Mouse (Mus musculus) myocyte (in vitro differentiated cells): ENCODE measurements around the gene Numa1. TPM values are rescaled to one million over a fixed set of nuclear protein-coding genes. Genes with fewer than 3 reads are reported as not detected.
"Not testable (repeated sequence)": the region's sequence is repeated elsewhere in the genome, so short reads cannot be mapped to it uniquely, and the experiment has no call there.

Experiments
- H3K27me3 ChIP-seq: one replicate; pipeline ENCODE4 v1.6.1; 2011; ENCODE audit not compliant: control insufficient read depth, insufficient read depth, insufficient read length
- H3K36me3 ChIP-seq: one replicate; pipeline ENCODE4 v1.6.1; 2011; ENCODE audit not compliant: control insufficient read depth, insufficient read depth
- H3K4me2 ChIP-seq: one replicate; pipeline ENCODE4 v1.6.1; 2011; ENCODE audit warnings: low read depth, control low read depth
- H3K4me3 ChIP-seq: one replicate; pipeline ENCODE4 v1.5.1; 2011; ENCODE audit warnings: mild to moderate bottlenecking, control low read depth, moderate library complexity
- H3K79me2 ChIP-seq: one replicate; pipeline ENCODE4 v1.6.1; 2011; ENCODE audit not compliant: control insufficient read depth, insufficient read depth
- H3ac ChIP-seq: one replicate; pipeline ENCODE4 v1.6.1; 2011; ENCODE audit not compliant: control insufficient read depth, insufficient read length
- CEBPB ChIP-seq: IDR thresholded peaks from 2 replicates; pipeline ENCODE4 v1.6.1; 2011; ENCODE audit warnings: mild to moderate bottlenecking, moderate library complexity; ENCODE audit not compliant: poor library complexity, insufficient read depth, severe bottlenecking
- E2F4 ChIP-seq: IDR thresholded peaks from one replicate; pipeline ENCODE4 v1.6.1; 2011; ENCODE audit warnings: mild to moderate bottlenecking, control low read depth, moderate library complexity; ENCODE audit not compliant: insufficient read depth
- MAX ChIP-seq: IDR thresholded peaks from one replicate; pipeline ENCODE4 v1.6.1; 2011; ENCODE audit warnings: low read depth, mild to moderate bottlenecking, control low read depth
- MYOD1 ChIP-seq, 3 experiments: IDR thresholded peaks; one replicate each; pipeline ENCODE4 v1.6.1; 2011; ENCODE audit warnings: control low read depth in 2 of 3, low read depth in 2 of 3, mild to moderate bottlenecking in 2 of 3, moderate library complexity in 1 of 3; ENCODE audit not compliant: insufficient read length in 2 of 3, control insufficient read depth in 1 of 3
- MYOG ChIP-seq, 3 experiments: IDR thresholded peaks; one replicate each; pipeline ENCODE4 v1.6.1; 2011; ENCODE audit warnings: control low read depth in 2 of 3, low read depth in 2 of 3, mild to moderate bottlenecking in 2 of 3; ENCODE audit not compliant: insufficient read length in 2 of 3, control insufficient read depth in 1 of 3, insufficient read depth in 1 of 3
- POLR2A ChIP-seq: IDR thresholded peaks from one replicate; pipeline ENCODE4 v1.6.1; 2011; ENCODE audit warnings: low read depth, mild to moderate bottlenecking, control low read depth, moderate library complexity; ENCODE audit not compliant: insufficient read length
- POLR2AphosphoS2 ChIP-seq: IDR thresholded peaks from one replicate; pipeline ENCODE4 v1.6.1; 2011; ENCODE audit warnings: low read depth, control low read depth; ENCODE audit not compliant: insufficient read length
- REST ChIP-seq: IDR thresholded peaks from one replicate; pipeline ENCODE4 v1.6.1; 2011; ENCODE audit warnings: mild to moderate bottlenecking, control low read depth, moderate library complexity; ENCODE audit not compliant: insufficient read depth, insufficient read length
- SRF ChIP-seq: IDR thresholded peaks from one replicate; pipeline ENCODE4 v1.6.1; 2011; ENCODE audit warnings: low read depth; ENCODE audit not compliant: control insufficient read depth, insufficient read length
- TCF12 ChIP-seq: IDR thresholded peaks from one replicate; pipeline ENCODE4 v1.6.1; 2011; ENCODE audit warnings: mild to moderate bottlenecking, control low read depth; ENCODE audit not compliant: poor library complexity, insufficient read depth, severe bottlenecking
- TCF3 ChIP-seq: IDR thresholded peaks from one replicate; pipeline ENCODE4 v1.6.1; 2011; ENCODE audit warnings: low read depth, control low read depth; ENCODE audit not compliant: insufficient read length
- USF1 ChIP-seq: IDR thresholded peaks from one replicate; pipeline ENCODE4 v1.6.1; 2011; ENCODE audit warnings: low read depth, mild to moderate bottlenecking, control low read depth, moderate library complexity
- polyA plus RNA-seq: library from polyadenylated mRNA; unstranded; fragments of >200 nt; fragmentation: generic; extraction: Trizol; gene quantifications from one replicate; pipeline ENCODE4 v1.2.1, GENCODE M21; 2012; ENCODE audit warnings: missing spikeins

Gene Numa1
- polyA plus RNA-seq, 1 experiment, result 60.3 TPM

GRCm38 (mm10) chr7:101938348-101938747, 4.4 kb downstream of the Numa1 start:
- no peak overlapping the region for H3K4me2 ChIP-seq
- no peak overlapping the region for H3K4me3 ChIP-seq
- no peak overlapping the region for H3ac ChIP-seq
- peaks cover 82% of the 10 kb centered on the region for H3K79me2 ChIP-seq
- TF ChIP-seq SRF, result no peak
- no peak for TF ChIP-seq REST
- TF ChIP-seq POLR2A, result no peak
- no peak for TF ChIP-seq MYOG (IDR thresholded peaks at IDR 0.05; ENCODE audit: control insufficient read depth in 1 of 3, insufficient read depth in 1 of 3, insufficient read length in 2 of 3, low read depth in 2 of 3)
- no peak for TF ChIP-seq POLR2AphosphoS2
- no peak for TF ChIP-seq USF1
- no peak for TF ChIP-seq E2F4
- no peak for TF ChIP-seq TCF3
- no peak for TF ChIP-seq CEBPB
- TF ChIP-seq MAX, result no peak
- no peak for TF ChIP-seq TCF12
- no peak for TF ChIP-seq MYOD1 (IDR thresholded peaks at IDR 0.05; ENCODE audit: control insufficient read depth in 1 of 3, insufficient read length in 2 of 3, low read depth in 2 of 3)
- H3K27me3 ChIP-seq, result no peaks in the 10 kb centered on the region
- H3K36me3 ChIP-seq, result no peaks in the 10 kb centered on the region

GRCm38 (mm10) chr7:101939758-101940157, 5.8 kb downstream of the Numa1 start:
- TF ChIP-seq E2F4, result no peak
- no peak for TF ChIP-seq CEBPB
- TF ChIP-seq SRF, result no peak
- TF ChIP-seq USF1, result no peak
- no peak for TF ChIP-seq MYOD1 (IDR thresholded peaks at IDR 0.05; ENCODE audit: control insufficient read depth in 1 of 3, insufficient read length in 2 of 3, low read depth in 2 of 3)
- TF ChIP-seq TCF12, result no peak
- TF ChIP-seq TCF3, result no peak
- TF ChIP-seq REST, result no peak
- TF ChIP-seq POLR2A, result no peak
- TF ChIP-seq MAX, result no peak
- TF ChIP-seq POLR2AphosphoS2, result no peak
- no peak overlapping the region for H3ac ChIP-seq
- H3K4me2 ChIP-seq, result no peak overlapping the region
- no peak overlapping the region for H3K4me3 ChIP-seq
- H3K79me2 ChIP-seq, result peaks cover 72% of the 10 kb centered on the region
- H3K36me3 ChIP-seq, result no peaks in the 10 kb centered on the region
- no peaks in the 10 kb centered on the region for H3K27me3 ChIP-seq

- H3K4me2 ChIP-seq, H3K27me3 ChIP-seq, H3K4me3 ChIP-seq, H3ac ChIP-seq, H3K36me3 ChIP-seq: not testable (repeated sequence)
- H3K79me2 ChIP-seq, result peaks cover 48% of the 10 kb centered on the region
These were observed 15.1 kb downstream of the Numa1 start for GRCm38 (mm10) chr7:101949008-101949407.

GRCm38 (mm10) chr7:101951648-101952047, 17.7 kb downstream of the Numa1 start:
- no peaks in the 10 kb centered on the region for H3K36me3 ChIP-seq
- no peak overlapping the region for H3ac ChIP-seq
- TF ChIP-seq POLR2AphosphoS2 (no peak), TCF12 (no peak), MYOG (IDR thresholded peaks at IDR 0.05; ENCODE audit: control insufficient read depth in 1 of 3, insufficient read depth in 1 of 3, insufficient read length in 2 of 3, low read depth in 2 of 3) (no peak)
- H3K79me2 ChIP-seq, result peaks cover 60% of the 10 kb centered on the region
- H3K4me2 ChIP-seq, result peak overlapping the region; percentile 52
- H3K27me3 ChIP-seq, result no peaks in the 10 kb centered on the region
- no peak overlapping the region for H3K4me3 ChIP-seq

GRCm38 (mm10) chr7:101952098-101952497, 18.2 kb downstream of the Numa1 start:
- Histone ChIP-seq H3ac (no peak overlapping the region), H3K4me3 (no peak overlapping the region), H3K27me3 (no peaks in the 10 kb centered on the region), H3K79me2 (peaks cover 60% of the 10 kb centered on the region), H3K4me2 (peak overlapping the region; percentile 52), H3K36me3 (no peaks in the 10 kb centered on the region)
- TF ChIP-seq MYOD1 (IDR thresholded peaks at IDR 0.05; ENCODE audit: control insufficient read depth in 1 of 3, insufficient read length in 2 of 3, low read depth in 2 of 3) (peak in 2 of 3 experiments; percentile 30 to 54), USF1 (no peak)

GRCm38 (mm10) chr7:101954163-101954562, 20.3 kb downstream of the Numa1 start:
- H3ac ChIP-seq, result no peak overlapping the region
- TF ChIP-seq POLR2A, result no peak
- no peak for TF ChIP-seq SRF
- TF ChIP-seq MYOD1 (IDR thresholded peaks at IDR 0.05; ENCODE audit: control insufficient read depth in 1 of 3, insufficient read length in 2 of 3, low read depth in 2 of 3), result peak in 1 of 3 experiments; percentile 11
- TF ChIP-seq TCF12, result no peak
- TF ChIP-seq MAX, result no peak
- peak in 1 of 3 experiments; percentile 1 for TF ChIP-seq MYOG (IDR thresholded peaks at IDR 0.05; ENCODE audit: control insufficient read depth in 1 of 3, insufficient read depth in 1 of 3, insufficient read length in 2 of 3, low read depth in 2 of 3)
- no peak for TF ChIP-seq TCF3
- no peak for TF ChIP-seq E2F4
- TF ChIP-seq POLR2AphosphoS2, result no peak
- TF ChIP-seq CEBPB, result no peak
- H3K36me3 ChIP-seq, result no peaks in the 10 kb centered on the region
- H3K27me3 ChIP-seq, result no peaks in the 10 kb centered on the region
- no peak overlapping the region for H3K4me3 ChIP-seq
- peak overlapping the region; percentile 21 for H3K4me2 ChIP-seq
- H3K79me2 ChIP-seq, result peaks cover 52% of the 10 kb centered on the region
